Mouse (Mus musculus) A20 (cell line): Measurements from ENCODE around the gene Adgrl2.

Experiments
- DNase-seq: peaks from one replicate; pipeline ENCODE4 v3.0.0-alpha.2; 2011; ENCODE audit warnings: low read depth, low spot score

Adgrl2 gene

GRCm38 (mm10) chr3:148832001-148832400 is 158.4 kb downstream of the Adgrl2 start:
- no peak for DNase-seq

- DNase-seq = no peak
These were observed 161.8 kb downstream of the Adgrl2 start for GRCm38 (mm10) chr3:148828519-148828918.

- no peak for DNase-seq
These were observed 166.8 kb downstream of the Adgrl2 start for GRCm38 (mm10) chr3:148823551-148823950.

- peak; percentile 46 for DNase-seq
These were observed 168.7 kb downstream of the Adgrl2 start for GRCm38 (mm10) chr3:148821632-148822031.

- DNase-seq = no peak
These were observed 170.9 kb downstream of the Adgrl2 start for GRCm38 (mm10) chr3:148819323-148820046.

- no peak for DNase-seq
These were observed 171.8 kb downstream of the Adgrl2 start for GRCm38 (mm10) chr3:148818414-148819105.

GRCm38 (mm10) chr3:148817491-148817890 is 172.9 kb downstream of the Adgrl2 start:
- DNase-seq = no peak

- no peak for DNase-seq
These were observed 177.2 kb downstream of the Adgrl2 start for GRCm38 (mm10) chr3:148813121-148813520.

GRCm38 (mm10) chr3:148812059-148812458 is 178.3 kb downstream of the Adgrl2 start:
- DNase-seq = no peak

GRCm38 (mm10) chr3:148806977-148807376 is 183.4 kb downstream of the Adgrl2 start:
- DNase-seq = no peak

- DNase-seq = peak; percentile 29
These were observed 197.0 kb downstream of the Adgrl2 start for GRCm38 (mm10) chr3:148793286-148793913.

- peak; percentile 48 for DNase-seq
These were observed 220.0 kb downstream of the Adgrl2 start for GRCm38 (mm10) chr3:148770310-148770709.
